Mouse (Mus musculus) testis, adult 2 months (tissue): ENCODE measurements around the gene Ppan.

Experiments used
- CTCF ChIP-seq: fragments of 200-500 bp; IDR thresholded peaks from 2 replicates; pipeline ENCODE4 v1.5.1; 2012; ENCODE audit warnings: low read depth, mild to moderate bottlenecking, inconsistent platforms, low read length, moderate library complexity; ENCODE audit not compliant: control insufficient read depth, insufficient read depth, insufficient replicate concordance
- POLR2A ChIP-seq: fragments of 200-500 bp; IDR thresholded peaks from 2 replicates; pipeline ENCODE4 v1.6.1; 2012; ENCODE audit warnings: low read depth, mild to moderate bottlenecking, inconsistent platforms, low read length, moderate library complexity; ENCODE audit not compliant: control insufficient read depth

- no peak for TF ChIP-seq POLR2A
- no peak for TF ChIP-seq CTCF
Observed at GRCm38 (mm10) chr9:20902174-20902491, 14.2 kb downstream of the Ppan start.
